Mouse (Mus musculus) frontal cortex, postnatal 10 days (tissue): ENCODE data around the gene Anks1.
"Not testable (repeated sequence)": the region's sequence is repeated elsewhere in the genome, so short reads cannot be mapped to it uniquely, and the experiment has no call there.

Source experiments
- DNase-seq, 2 experiments: peaks; one replicate each; pipeline ENCODE4 v3.0.0; 2022; ENCODE audit warnings: low spot score in 2 of 2, mixed read lengths in 1 of 2

Anks1 gene

GRCm38 (mm10) chr17:27931826-27932225 lies 22.7 kb downstream of the Anks1 start:
- no peak for DNase-seq

- no peak for DNase-seq
Observed at GRCm38 (mm10) chr17:27934136-27934910, 25.2 kb downstream of the Anks1 start.

DNA sequence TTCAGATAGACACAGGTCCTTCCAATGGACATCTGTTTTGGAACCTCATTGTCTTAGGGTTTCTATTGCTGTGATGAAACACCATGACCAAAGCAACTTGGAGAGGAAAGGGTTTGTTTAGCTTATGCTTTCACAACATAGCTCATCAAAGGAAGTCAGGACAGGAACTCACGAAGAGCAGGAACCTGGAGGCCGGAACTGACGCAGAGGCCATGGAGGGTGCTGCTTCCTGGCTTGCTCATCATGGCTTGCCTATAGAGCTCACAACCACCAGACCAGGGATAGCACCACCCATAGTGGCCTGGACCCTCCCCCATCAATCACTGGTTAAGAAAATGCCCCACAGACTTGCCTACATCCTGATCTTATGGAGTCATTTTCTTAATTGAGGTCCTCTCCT lies 26.0 kb downstream of the Anks1 start:
- no peak for DNase-seq

DNA sequence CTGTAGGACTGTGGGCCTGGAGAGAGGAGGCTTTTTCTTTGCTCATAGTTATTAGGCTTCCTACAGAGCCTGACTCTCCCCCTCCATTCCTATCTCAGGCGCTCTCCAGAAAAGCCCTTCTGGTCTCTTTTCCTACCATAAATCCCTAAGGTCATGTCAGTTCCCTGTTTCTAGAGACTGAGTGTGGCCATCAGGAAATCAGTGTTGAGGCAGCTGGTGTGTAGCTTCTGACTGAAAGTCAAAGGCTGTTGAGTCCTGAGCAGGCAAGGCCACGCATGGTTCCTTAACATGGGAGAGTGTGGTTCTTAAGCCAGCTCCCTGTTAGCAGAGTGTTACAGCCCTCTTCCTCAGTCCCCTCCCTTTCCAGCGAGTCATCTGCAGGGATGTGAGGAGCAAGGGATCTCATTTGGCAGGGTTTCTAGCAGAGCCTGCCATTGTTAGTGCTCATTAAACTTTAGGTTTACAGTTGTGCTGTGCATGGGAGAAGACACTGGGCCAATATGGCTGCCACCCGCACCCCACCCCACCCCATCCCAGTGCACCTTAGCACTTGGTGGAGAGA lies 28.0 kb downstream of the Anks1 start:
- no peak for DNase-seq

GRCm38 (mm10) chr17:27938121-27938754 lies 29.1 kb downstream of the Anks1 start:
- DNase-seq, result no peak

DNA sequence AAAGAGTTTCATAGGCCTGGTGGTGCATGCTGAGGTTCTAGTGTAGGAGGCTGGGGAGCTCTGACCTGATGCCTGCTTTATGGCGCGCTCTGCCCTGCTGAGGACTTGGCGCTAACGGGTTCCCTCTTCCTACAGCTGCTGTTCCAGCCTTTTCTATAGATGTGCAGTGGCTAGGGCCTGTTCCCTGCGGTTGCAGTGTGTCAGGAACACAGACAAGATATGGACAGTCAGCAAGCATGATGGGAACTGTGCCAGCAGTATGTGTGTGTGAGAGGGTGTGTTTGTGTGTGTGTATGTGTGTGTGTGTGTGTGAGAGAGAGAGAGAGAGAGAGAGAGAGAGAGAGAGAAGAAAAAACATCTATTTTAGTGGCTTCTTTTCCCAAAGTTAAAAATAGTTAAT lies 29.9 kb downstream of the Anks1 start:
- DNase-seq, result no peak

DNA sequence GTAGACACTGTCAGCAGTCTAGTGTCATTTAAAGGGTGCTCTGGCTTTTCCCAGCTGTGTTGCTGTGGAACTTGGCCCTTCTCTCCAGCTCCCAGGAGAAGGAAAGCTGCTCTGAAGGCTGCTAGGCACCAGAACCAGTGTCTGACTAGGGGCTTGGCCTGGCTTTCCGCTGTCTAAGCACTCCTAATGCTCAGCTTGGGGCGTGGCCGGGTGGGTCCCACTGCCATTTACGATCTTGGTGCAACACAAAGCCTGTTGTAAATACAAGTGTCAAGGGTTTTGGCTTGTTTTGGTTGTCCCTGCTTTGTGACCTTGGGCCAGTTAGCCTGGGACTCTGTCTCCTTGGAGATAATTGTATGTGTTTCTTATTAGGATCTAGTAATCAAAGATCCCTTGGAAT lies 31.2 kb downstream of the Anks1 start:
- no peak for DNase-seq

DNA sequence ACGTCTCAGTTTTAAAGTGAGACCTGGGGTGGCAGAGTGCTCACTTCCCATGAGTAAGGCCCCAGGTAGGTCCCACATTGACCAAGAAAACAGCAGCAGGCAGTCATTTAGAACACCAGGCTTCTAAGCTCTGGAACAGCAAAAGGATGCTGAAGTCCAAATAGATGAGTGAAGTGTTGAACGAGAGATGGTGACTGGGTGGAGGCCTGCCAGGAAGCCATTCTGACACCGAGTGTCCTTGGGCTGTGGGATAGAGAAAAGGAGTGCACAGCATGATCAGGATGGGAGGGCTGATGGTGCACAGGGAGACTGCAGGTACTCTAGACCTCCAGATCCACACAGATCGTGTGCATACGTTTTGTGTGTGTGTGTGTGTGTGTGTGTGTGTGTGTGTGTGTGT lies 32.1 kb downstream of the Anks1 start:
- DNase-seq, result no peak

GRCm38 (mm10) chr17:27941698-27942097 lies 32.6 kb downstream of the Anks1 start:
- no peak for DNase-seq

- no peak for DNase-seq
Observed at GRCm38 (mm10) chr17:27942131-27942530, 33.0 kb downstream of the Anks1 start.

DNA sequence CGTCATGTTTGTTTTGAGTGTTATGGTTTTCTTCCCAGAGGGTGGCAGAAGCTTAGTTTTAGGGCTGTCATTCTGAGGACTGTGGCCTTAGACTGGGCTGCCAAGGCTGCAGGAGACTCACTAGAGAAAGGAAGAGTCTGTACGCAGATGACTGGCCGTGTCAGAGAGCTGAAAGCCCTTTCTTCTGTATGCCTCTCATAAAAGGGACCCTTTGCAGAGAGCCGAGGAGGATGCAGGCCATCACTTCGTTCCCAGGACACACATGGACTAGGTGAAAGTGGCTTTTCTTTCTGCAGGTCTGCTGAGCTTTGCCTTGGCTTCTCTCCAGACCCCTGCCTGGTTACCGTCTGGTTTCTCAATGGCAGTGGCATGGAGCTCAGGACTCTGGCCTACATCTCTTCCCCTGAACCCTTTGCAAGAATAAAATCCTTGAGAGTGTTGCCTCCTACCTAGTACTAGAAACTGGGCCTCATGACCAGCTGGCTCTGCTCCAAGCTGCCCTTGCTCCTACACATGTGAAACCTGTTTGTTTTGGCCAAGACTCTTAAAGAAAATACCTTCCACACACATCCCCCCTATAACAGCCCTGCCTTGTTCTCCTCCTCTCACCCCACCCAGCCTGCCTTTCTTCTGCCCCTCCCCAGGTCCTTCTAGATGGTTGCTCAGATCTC lies 36.6 kb downstream of the Anks1 start:
- DNase-seq, result peak in 1 of 2 experiments; percentile 28

- DNase-seq, result no peak
Observed at GRCm38 (mm10) chr17:27946371-27946770, 37.3 kb downstream of the Anks1 start.

GRCm38 (mm10) chr17:27947155-27947554 lies 38.0 kb downstream of the Anks1 start:
- no peak for DNase-seq

- DNase-seq, result no peak
Observed at GRCm38 (mm10) chr17:27953136-27953535, 44.0 kb downstream of the Anks1 start.

- DNase-seq, result no peak
Observed at GRCm38 (mm10) chr17:27954629-27955402, 45.7 kb downstream of the Anks1 start.

DNA sequence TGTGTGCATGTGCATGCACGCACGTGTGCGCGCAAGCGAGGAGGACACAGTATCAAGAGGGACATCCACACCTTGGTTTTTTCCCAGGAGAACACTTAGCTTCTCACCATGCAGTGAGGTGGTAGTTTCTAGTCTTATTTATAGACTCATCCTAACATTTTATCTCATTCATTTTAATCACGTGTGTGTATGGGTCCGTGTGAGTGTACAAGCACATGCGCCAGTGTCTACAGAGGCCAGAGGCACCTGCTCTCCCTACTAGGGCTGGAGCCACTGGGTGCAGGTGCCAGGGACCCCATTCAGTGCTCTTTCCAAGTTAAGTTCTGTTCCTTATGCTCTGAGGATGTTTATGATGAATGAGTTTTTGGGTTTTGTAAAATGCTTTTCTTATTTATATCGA lies 48.5 kb downstream of the Anks1 start:
- DNase-seq, result no peak

- no peak for DNase-seq
Observed at GRCm38 (mm10) chr17:27960128-27961111, 51.3 kb downstream of the Anks1 start.

GRCm38 (mm10) chr17:27963120-27963519 lies 54.0 kb downstream of the Anks1 start:
- DNase-seq, result not testable (repeated sequence)

- no peak for DNase-seq
Observed at GRCm38 (mm10) chr17:27964607-27965006, 55.5 kb downstream of the Anks1 start.

DNA sequence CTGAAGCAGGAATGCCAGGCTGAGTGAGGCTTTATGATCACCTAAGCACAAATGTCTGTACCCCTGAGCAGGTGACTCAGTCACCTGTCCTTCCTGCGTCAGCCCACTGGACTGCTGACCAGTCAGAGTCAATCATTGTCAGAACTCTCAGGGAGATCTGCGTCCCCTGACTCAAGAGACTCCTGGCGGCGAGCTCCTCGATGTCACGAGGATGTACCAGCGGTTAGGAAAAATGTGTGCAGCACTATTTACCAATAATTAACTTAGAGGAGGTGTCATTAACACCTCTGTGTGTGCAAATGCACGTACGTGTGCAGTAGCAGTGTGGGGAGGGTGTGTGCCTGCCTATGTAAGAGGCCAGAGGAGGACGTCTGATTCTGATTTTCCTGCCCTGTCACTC lies 56.2 kb downstream of the Anks1 start:
- DNase-seq, result no peak

DNA sequence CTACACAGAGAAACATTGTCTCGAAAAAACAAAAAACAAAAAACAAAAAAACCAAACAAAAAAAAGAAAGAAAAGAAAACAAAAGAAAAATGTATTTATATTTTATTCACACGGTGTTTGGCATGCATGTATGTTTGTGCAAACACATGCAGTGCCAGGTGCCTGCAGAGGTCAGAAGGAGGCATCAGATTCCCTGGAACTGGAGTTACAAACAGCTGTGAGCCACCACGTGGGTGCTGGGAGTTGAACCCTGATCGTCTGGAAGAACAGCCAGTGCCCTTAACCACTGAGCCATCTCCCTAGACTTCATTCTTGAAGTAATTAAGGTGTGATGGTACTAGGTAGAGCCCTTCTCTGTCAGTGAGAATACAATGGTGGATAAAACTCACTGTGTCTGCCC lies 57.0 kb downstream of the Anks1 start:
- DNase-seq, result no peak
